Mouse (Mus musculus) MN1 (cell line): ENCODE measurements around the gene Carmil2.

Experiments used
- DNase-seq: peaks from one replicate; pipeline ENCODE4 v3.0.0-alpha.2; 2016; ENCODE audit warnings: low spot score

Gene Carmil2

GRCm38 (mm10) chr8:105697196-105697780 lies 11.2 kb downstream of the Carmil2 start:
- DNase-seq: no peak

- no peak for DNase-seq
These were observed 12.7 kb downstream of the Carmil2 start for GRCm38 (mm10) chr8:105698734-105699133.

GRCm38 (mm10) chr8:105699488-105700215 lies 13.6 kb downstream of the Carmil2 start:
- no peak for DNase-seq

GRCm38 (mm10) chr8:105700566-105700965 lies 14.5 kb downstream of the Carmil2 start:
- peak; percentile 60 for DNase-seq

GRCm38 (mm10) chr8:105700966-105701824 lies 15.1 kb downstream of the Carmil2 start, which contains the start of the genes Acd and Pard6a:
Gene Acd, minus strand, starts transcription at chr8:105701102.
Gene Pard6a, plus strand, starts transcription at chr8:105701148.
- DNase-seq: peak; percentile 97

- DNase-seq: no peak
These were observed 15.9 kb downstream of the Carmil2 start for GRCm38 (mm10) chr8:105702001-105702401.

GRCm38 (mm10) chr8:105702731-105703415 lies 16.8 kb downstream of the Carmil2 start:
- no peak for DNase-seq

GRCm38 (mm10) chr8:105704146-105704812 lies 18.2 kb downstream of the Carmil2 start:
- DNase-seq: no peak

GRCm38 (mm10) chr8:105704955-105705354 lies 18.9 kb downstream of the Carmil2 start:
- DNase-seq: no peak

- DNase-seq: no peak
These were observed 20.4 kb downstream of the Carmil2 start for GRCm38 (mm10) chr8:105706426-105706825.

GRCm38 (mm10) chr8:105707498-105708403 lies 21.7 kb downstream of the Carmil2 start, which contains the start of the genes 4933405L10Rik and Enkd1:
Gene 4933405L10Rik, plus strand, starts transcription at chr8:105707655.
Gene Enkd1, minus strand, starts transcription at chr8:105708210.
- DNase-seq: peak; percentile 92

GRCm38 (mm10) chr8:105708675-105709074 lies 22.6 kb downstream of the Carmil2 start:
- no peak for DNase-seq

GRCm38 (mm10) chr8:105709317-105709716 lies 23.2 kb downstream of the Carmil2 start:
- no peak for DNase-seq

GRCm38 (mm10) chr8:105712286-105712685 lies 26.2 kb downstream of the Carmil2 start:
- no peak for DNase-seq

- DNase-seq: peak; percentile 95
These were observed 28.1 kb downstream of the Carmil2 start for GRCm38 (mm10) chr8:105714139-105714538.

GRCm38 (mm10) chr8:105715042-105715441 lies 29.0 kb downstream of the Carmil2 start:
- DNase-seq: no peak

GRCm38 (mm10) chr8:105716302-105716945 lies 30.4 kb downstream of the Carmil2 start:
- no peak for DNase-seq

GRCm38 (mm10) chr8:105719637-105720036 lies 33.6 kb downstream of the Carmil2 start:
- DNase-seq: no peak

- no peak for DNase-seq
These were observed 36.8 kb downstream of the Carmil2 start for GRCm38 (mm10) chr8:105722861-105723260.

- DNase-seq: no peak
These were observed 39.7 kb downstream of the Carmil2 start for GRCm38 (mm10) chr8:105725726-105726125.
